Mouse (Mus musculus) lung, embryonic 16.5 days (tissue): ENCODE measurements around the gene Slc9a3r2. TPM values are rescaled to one million over a fixed set of nuclear protein-coding genes. Genes with fewer than 3 reads are reported as not detected.

Source experiments
- ATAC-seq: fragments of 200-750 bp; cut with Nextera tagmentation; 2 replicates; pipeline ENCODE4 v1.8.0; 2017; ENCODE audit warnings: low read depth, mild to moderate bottlenecking, moderate library complexity
- H3K27ac ChIP-seq: fragments of 300-500 bp; sonication (generic); 2 replicates; pipeline ENCODE4 v1.5.1; 2014; ENCODE audit warnings: mild to moderate bottlenecking, control low read depth, low read length
- H3K27me3 ChIP-seq: fragments of 300-500 bp; sonication (generic); 2 replicates; pipeline ENCODE4 v1.6.1; 2014; ENCODE audit warnings: low read depth, low read length, mixed read lengths; ENCODE audit not compliant: control insufficient read depth, insufficient read depth
- H3K36me3 ChIP-seq: fragments of 300-500 bp; sonication (generic); 2 replicates; pipeline ENCODE4 v1.6.1; 2014; ENCODE audit warnings: low read length; ENCODE audit not compliant: control insufficient read depth, insufficient read depth
- H3K4me1 ChIP-seq: fragments of 300-500 bp; sonication (generic); replicated peaks from 2 replicates; pipeline ENCODE4 v1.6.1; 2014; ENCODE audit warnings: low read length, mixed read lengths; ENCODE audit not compliant: control insufficient read depth, insufficient read depth
- H3K4me2 ChIP-seq: fragments of 300-500 bp; sonication (generic); 2 replicates; pipeline ENCODE4 v1.6.1; 2014; ENCODE audit warnings: low read depth, low read length, control low read depth
- H3K4me3 ChIP-seq: fragments of 300-500 bp; sonication (generic); 2 replicates; pipeline ENCODE4 v1.5.1; 2014; ENCODE audit warnings: mild to moderate bottlenecking, low read length, control low read depth
- H3K9ac ChIP-seq: fragments of 300-500 bp; sonication (generic); 2 replicates; pipeline ENCODE4 v1.6.1; 2014; ENCODE audit warnings: low read length, control low read depth
- H3K9me3 ChIP-seq: fragments of 300-500 bp; sonication (generic); 2 replicates; pipeline ENCODE4 v1.6.1; 2016; ENCODE audit warnings: low read length; ENCODE audit not compliant: control insufficient read depth
- WGBS: fragments of 180-500 bp; shearing (Covaris S2); extraction: QIAGEN DNeasy Blood & Tissue Kit; methylation state at CpG from one replicate; pipeline ENCODE4 v1.1.7; 2014; 5-methylcytosine and 5-hydroxymethylcytosine counted together
- polyA plus RNA-seq: library from polyadenylated mRNA; unstranded; fragments of >200 nt; fragmentation: Nextera tagmentation; extraction: Ambion mirVana; gene quantifications from 2 replicates; pipeline ENCODE4 v1.2.1, GENCODE M21; 2015

Slc9a3r2 gene
- polyA plus RNA-seq, 1 experiment from 2014 or later: 98.1 TPM

- Histone ChIP-seq H3K4me3 (no peak overlapping the region), H3K27me3 (peaks cover 4% of the 10 kb centered on the region; the same call in 1 of the 2 replicates), H3K9ac (no peak overlapping the region), H3K36me3 (no peaks in the 10 kb centered on the region), H3K4me1 (peaks cover 29% of the 10 kb centered on the region), H3K4me2 (no peak overlapping the region), H3K9me3 (no peaks in the 10 kb centered on the region), H3K27ac (no peak overlapping the region)
- WGBS: 58% methylated on average over 3 of the region's 3 CpGs
- no peak for ATAC-seq
These were observed 1.7 kb upstream of the Slc9a3r2 start for GRCm38 (mm10) chr17:24651835-24652234.

DNA sequence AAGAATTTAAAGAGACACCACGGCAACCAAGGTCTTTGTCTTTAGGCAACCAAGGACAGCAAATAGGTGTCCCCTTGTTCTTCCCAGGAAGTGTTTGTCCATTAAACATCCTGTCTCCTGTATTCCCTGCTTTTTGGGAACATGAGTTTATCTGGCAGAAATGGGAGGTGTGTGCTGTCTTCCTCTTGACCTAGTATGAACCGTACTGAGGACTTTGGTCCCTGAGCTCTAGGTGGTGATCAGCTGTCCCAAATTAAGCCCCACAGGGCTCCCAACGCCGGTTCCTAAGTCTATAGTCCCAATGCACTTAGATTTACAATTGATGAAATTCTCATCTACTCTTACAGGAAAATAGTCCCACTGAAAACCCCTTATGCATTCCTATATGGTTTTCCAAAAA lies 639 bp upstream of the Slc9a3r2 start:
- no peaks in the 10 kb centered on the region for H3K9me3 ChIP-seq
- H3K27me3 ChIP-seq: no peaks in the 10 kb centered on the region
- no peak overlapping the region for H3K4me3 ChIP-seq
- 69% methylated on average over 4 of the region's 4 CpGs for WGBS
- peak overlapping the region; percentile 83 for H3K4me2 ChIP-seq
- H3K4me1 ChIP-seq: peaks cover 29% of the 10 kb centered on the region
- H3K9ac ChIP-seq: no peak overlapping the region
- no peaks in the 10 kb centered on the region for H3K36me3 ChIP-seq
- no peak for ATAC-seq
- H3K27ac ChIP-seq: peak overlapping the region; percentile 15; the same call in 1 of the 2 replicates

GRCm38 (mm10) chr17:24649581-24650069 lies 502 bp downstream of the Slc9a3r2 start:
- peak; percentile 24; the same call in 1 of the 2 replicates for ATAC-seq

GRCm38 (mm10) chr17:24648731-24649377 lies 1.3 kb downstream of the Slc9a3r2 start:
- Histone ChIP-seq H3K27ac (peak overlapping the region; percentile 67; the same call in 1 of the 2 replicates), H3K27me3 (no peaks in the 10 kb centered on the region), H3K9ac (peak overlapping the region; percentile 93), H3K36me3 (no peaks in the 10 kb centered on the region), H3K4me2 (peak overlapping the region; percentile 83), H3K9me3 (no peaks in the 10 kb centered on the region), H3K4me1 (peaks cover 45% of the 10 kb centered on the region), H3K4me3 (peak overlapping the region; percentile 86)
- ATAC-seq: no peak
- 65% methylated on average over 10 of the region's 10 CpGs for WGBS

More at GRCm38 (mm10) chr17:24649581-24650069, 502 bp downstream of the Slc9a3r2 start:
- Histone ChIP-seq H3K9ac (peak overlapping the region; percentile 93), H3K4me2 (peak overlapping the region; percentile 83), H3K27me3 (no peaks in the 10 kb centered on the region), H3K9me3 (no peaks in the 10 kb centered on the region), H3K36me3 (no peaks in the 10 kb centered on the region), H3K27ac (peak overlapping the region; percentile 67), H3K4me3 (peak overlapping the region; percentile 86), H3K4me1 (peaks cover 38% of the 10 kb centered on the region)
- WGBS: under 1% methylated on average over 35 of the region's 35 CpGs

DNA sequence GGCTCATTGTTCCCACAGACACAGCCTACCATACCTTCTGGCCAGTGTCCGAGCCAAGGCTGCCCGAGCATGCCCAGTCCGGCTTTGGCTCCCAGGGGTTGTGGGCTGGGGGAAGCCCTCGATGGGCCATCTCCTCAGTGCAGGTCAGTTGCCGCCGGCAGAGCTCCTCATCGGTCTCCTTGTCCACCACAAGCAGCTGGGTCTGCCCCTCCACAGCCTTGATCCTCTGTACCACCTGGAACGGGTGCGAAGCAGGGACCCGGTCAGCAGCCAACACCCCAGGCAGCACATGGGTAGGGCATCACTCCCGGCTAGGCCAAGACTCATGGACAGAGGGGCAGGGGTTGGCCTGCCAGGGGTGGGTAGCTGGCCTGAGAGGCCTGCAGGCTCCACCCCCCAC lies 2.6 kb downstream of the Slc9a3r2 start:
- no peaks in the 10 kb centered on the region for H3K9me3 ChIP-seq
- no peaks in the 10 kb centered on the region for H3K27me3 ChIP-seq
- H3K36me3 ChIP-seq: no peaks in the 10 kb centered on the region
- peak overlapping the region; percentile 41 for H3K4me2 ChIP-seq
- H3K27ac ChIP-seq: peak overlapping the region; percentile 65
- WGBS: 69% methylated on average over 11 of the region's 11 CpGs
- H3K9ac ChIP-seq: peak overlapping the region; percentile 52
- H3K4me1 ChIP-seq: peaks cover 47% of the 10 kb centered on the region
- H3K4me3 ChIP-seq: peak overlapping the region; percentile 18; the same call in 1 of the 2 replicates
- no peak for ATAC-seq

GRCm38 (mm10) chr17:24646381-24646780 lies 3.7 kb downstream of the Slc9a3r2 start:
- Histone ChIP-seq H3K36me3 (no peaks in the 10 kb centered on the region; the same call in 1 of the 2 replicates), H3K4me1 (peaks cover 47% of the 10 kb centered on the region), H3K27me3 (no peaks in the 10 kb centered on the region), H3K9ac (no peak overlapping the region), H3K4me3 (no peak overlapping the region), H3K4me2 (no peak overlapping the region), H3K9me3 (no peaks in the 10 kb centered on the region), H3K27ac (peak overlapping the region; percentile 65)
- ATAC-seq: no peak
- WGBS: 80% methylated on average over 4 of the region's 4 CpGs

DNA sequence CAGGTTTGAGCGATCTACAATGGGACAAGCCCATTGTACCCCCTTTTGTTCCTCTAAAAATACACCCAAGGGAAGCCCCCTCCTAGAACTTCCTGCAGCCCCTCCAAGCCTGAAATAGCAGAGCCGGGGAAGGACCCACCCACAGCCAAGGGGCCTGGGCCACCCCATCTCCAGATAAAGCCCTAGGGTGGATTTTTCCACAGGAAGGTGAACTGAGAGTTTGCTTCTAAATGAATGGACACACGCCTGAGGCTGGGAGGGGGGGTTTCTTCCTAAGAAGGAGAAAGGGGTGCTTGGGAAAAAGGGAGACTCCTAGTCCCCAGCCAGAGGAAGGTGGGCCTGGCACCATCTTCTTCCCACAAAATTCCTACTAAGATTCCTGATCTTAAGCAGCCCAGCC lies 4.2 kb downstream of the Slc9a3r2 start:
- Histone ChIP-seq H3K27ac (peak overlapping the region; percentile 65), H3K27me3 (no peaks in the 10 kb centered on the region), H3K9me3 (no peaks in the 10 kb centered on the region), H3K36me3 (peaks cover under 1% of the 10 kb centered on the region), H3K9ac (no peak overlapping the region), H3K4me2 (no peak overlapping the region), H3K4me1 (peaks cover 47% of the 10 kb centered on the region), H3K4me3 (no peak overlapping the region)
- 62% methylated on average over 3 of the region's 3 CpGs for WGBS
- no peak for ATAC-seq

- WGBS: 71% methylated on average over 8 of the region's 9 CpGs
- Histone ChIP-seq H3K9ac (peak overlapping the region; percentile 42), H3K4me1 (peaks cover 42% of the 10 kb centered on the region), H3K36me3 (peaks cover 3% of the 10 kb centered on the region), H3K4me2 (peak overlapping the region; percentile 37), H3K4me3 (peak overlapping the region; percentile 5; the same call in 1 of the 2 replicates), H3K27me3 (no peaks in the 10 kb centered on the region), H3K9me3 (no peaks in the 10 kb centered on the region), H3K27ac (peak overlapping the region; percentile 65)
- peak; percentile 42 for ATAC-seq
These were observed 5.0 kb downstream of the Slc9a3r2 start for GRCm38 (mm10) chr17:24644875-24645721.
